Mouse (Mus musculus) limb, embryonic 14.5 days (tissue): ENCODE measurements at regions not wholly inside any gene's neighbourhood (a gene's known extent, or its start where the extent isn't known, plus 50 kb on each side); places are given as distances from the start of the nearest gene placed in this dataset.

ENCODE experiments used
- ATAC-seq: fragments of 200-750 bp; cut with Nextera tagmentation; 2 replicates; pipeline ENCODE4 v1.8.0; 2017; ENCODE audit warnings: low read depth, moderate number of reproducible peaks, moderate TSS enrichment; ENCODE audit not compliant: low FRiP score
- DNase-seq: peaks from one replicate; pipeline ENCODE4 v3.0.0-alpha.2; 2015; ENCODE audit warnings: low spot score
- H3K27ac ChIP-seq: fragments of 300-500 bp; sonication (generic); replicated peaks from 2 replicates; pipeline ENCODE4 v1.5.1; 2014; ENCODE audit warnings: low read depth, mild to moderate bottlenecking, low read length, moderate library complexity, mixed read lengths
- H3K27me3 ChIP-seq: fragments of 300-500 bp; sonication (generic); 2 replicates; pipeline ENCODE4 v1.6.1; 2014; ENCODE audit warnings: low read length, mixed read lengths; ENCODE audit not compliant: control insufficient read depth, insufficient read depth
- H3K36me3 ChIP-seq: fragments of 300-500 bp; sonication (generic); 2 replicates; pipeline ENCODE4 v1.6.1; 2014; ENCODE audit warnings: mild to moderate bottlenecking, low read length, moderate library complexity, mixed read lengths; ENCODE audit not compliant: control insufficient read depth, insufficient read depth
- H3K4me1 ChIP-seq: fragments of 300-500 bp; sonication (generic); 2 replicates; pipeline ENCODE4 v1.6.1; 2014; ENCODE audit warnings: antibody characterized with exemption, low read length, mixed read lengths; ENCODE audit not compliant: control insufficient read depth, insufficient read depth
- H3K4me2 ChIP-seq: fragments of 300-500 bp; sonication (generic); replicated peaks from 2 replicates; pipeline ENCODE4 v1.6.1; 2014; ENCODE audit warnings: low read depth, mild to moderate bottlenecking, low read length, moderate library complexity; ENCODE audit not compliant: severe bottlenecking
- H3K4me3 ChIP-seq: fragments of 300-500 bp; sonication (generic); replicated peaks from 2 replicates; pipeline ENCODE4 v1.5.1; 2014; ENCODE audit warnings: low read length
- H3K9ac ChIP-seq: fragments of 300-500 bp; sonication (generic); 2 replicates; pipeline ENCODE4 v1.6.1; 2014; ENCODE audit warnings: mild to moderate bottlenecking, low read depth, low read length, moderate library complexity; ENCODE audit not compliant: severe bottlenecking
- H3K9me3 ChIP-seq: fragments of 300-500 bp; sonication (generic); 2 replicates; pipeline ENCODE4 v1.6.1; 2016; ENCODE audit warnings: low read length; ENCODE audit not compliant: control insufficient read depth
- POLR2A ChIP-seq: fragments of 200-500 bp; IDR thresholded peaks from 2 replicates; pipeline ENCODE4 v1.8.0; 2012; ENCODE audit warnings: inconsistent platforms, mild to moderate bottlenecking, moderate library complexity, borderline replicate concordance; ENCODE audit not compliant: insufficient read depth, insufficient read length; ENCODE audit errors: extremely low read depth
- WGBS: fragments of 180-500 bp; shearing (Covaris S2); extraction: QIAGEN DNeasy Blood & Tissue Kit; methylation state at CpG from one replicate; pipeline ENCODE4 v1.1.7; 2014; 5-methylcytosine and 5-hydroxymethylcytosine counted together

GRCm38 (mm10) chr15:96851970-96852768 is 152.6 kb upstream of the Slc38a2 start:
- no peaks in the 10 kb centered on the region for H3K36me3 ChIP-seq
- WGBS: 63% methylated on average over 21 of the region's 21 CpGs

GRCm38 (mm10) chr15:96848150-96848549 is 148.6 kb upstream of the Slc38a2 start:
- 82% methylated on average over 2 of the region's 2 CpGs for WGBS
- H3K4me3 ChIP-seq: no peak overlapping the region
- DNase-seq: no peak

More at GRCm38 (mm10) chr15:96851970-96852768, 152.6 kb upstream of the Slc38a2 start:
- Histone ChIP-seq H3K27me3 (no peaks in the 10 kb centered on the region), H3K4me1 (no peaks in the 10 kb centered on the region), H3K4me2 (no peak overlapping the region), H3K9me3 (no peaks in the 10 kb centered on the region), H3K4me3 (no peak overlapping the region), H3K27ac (no peak overlapping the region), H3K9ac (no peak overlapping the region)
- DNase-seq (no peak), ATAC-seq (no peak)
- no peak for TF ChIP-seq POLR2A

GRCm38 (mm10) chr15:96845221-96845620 is 145.7 kb upstream of the Slc38a2 start:
- no peak overlapping the region for H3K9ac ChIP-seq
- no peak overlapping the region for H3K27ac ChIP-seq
- no peak overlapping the region for H3K4me2 ChIP-seq
- no peaks in the 10 kb centered on the region for H3K9me3 ChIP-seq
- no peaks in the 10 kb centered on the region for H3K36me3 ChIP-seq
- 82% methylated on average over 6 of the region's 6 CpGs for WGBS
- no peaks in the 10 kb centered on the region for H3K4me1 ChIP-seq
- no peaks in the 10 kb centered on the region for H3K27me3 ChIP-seq
- TF ChIP-seq POLR2A: no peak
- ATAC-seq (no peak), DNase-seq (no peak)
- no peak overlapping the region for H3K4me3 ChIP-seq

More at GRCm38 (mm10) chr15:96848150-96848549, 148.6 kb upstream of the Slc38a2 start:
- no peak overlapping the region for H3K4me2 ChIP-seq
- H3K27ac ChIP-seq: no peak overlapping the region
- ATAC-seq: no peak
- H3K36me3 ChIP-seq: no peaks in the 10 kb centered on the region
- H3K27me3 ChIP-seq: no peaks in the 10 kb centered on the region
- H3K9ac ChIP-seq: no peak overlapping the region
- TF ChIP-seq POLR2A: no peak
- H3K4me1 ChIP-seq: no peaks in the 10 kb centered on the region
- no peaks in the 10 kb centered on the region for H3K9me3 ChIP-seq

- Histone ChIP-seq H3K27me3 (no peaks in the 10 kb centered on the region), H3K4me2 (no peak overlapping the region), H3K4me1 (no peaks in the 10 kb centered on the region), H3K27ac (no peak overlapping the region), H3K4me3 (no peak overlapping the region), H3K9ac (no peak overlapping the region), H3K36me3 (no peaks in the 10 kb centered on the region), H3K9me3 (no peaks in the 10 kb centered on the region)
- ATAC-seq: no peak
- no peak for TF ChIP-seq POLR2A
- no peak for DNase-seq
- WGBS: 39% methylated on average over 4 of the region's 4 CpGs
Measured at GRCm38 (mm10) chr15:96844290-96844689, 144.8 kb upstream of the Slc38a2 start.

GRCm38 (mm10) chr15:96843589-96843988 is 144.1 kb upstream of the Slc38a2 start:
- 68% methylated on average over 7 of the region's 7 CpGs for WGBS
- Histone ChIP-seq H3K27ac (no peak overlapping the region), H3K36me3 (no peaks in the 10 kb centered on the region), H3K27me3 (no peaks in the 10 kb centered on the region), H3K9me3 (no peaks in the 10 kb centered on the region), H3K4me1 (no peaks in the 10 kb centered on the region), H3K4me2 (no peak overlapping the region), H3K4me3 (no peak overlapping the region), H3K9ac (no peak overlapping the region)
- no peak for TF ChIP-seq POLR2A
- ATAC-seq (no peak; the same call in 1 of the 2 replicates), DNase-seq (peak; percentile 55)
